Mouse (Mus musculus) bone marrow macrophage, adult 2 months (primary cell): ENCODE data around the gene Sf3b6.

ENCODE experiments used
- CTCF ChIP-seq: IDR thresholded peaks from 2 replicates; pipeline ENCODE4 v1.5.1; 2012; ENCODE audit warnings: low read depth, mild to moderate bottlenecking, low read length, moderate library complexity
- POLR2A ChIP-seq: IDR thresholded peaks from 2 replicates; pipeline ENCODE4 v1.6.1; 2012; ENCODE audit warnings: mild to moderate bottlenecking, low read depth, low read length, borderline replicate concordance

- TF ChIP-seq CTCF = no peak
- no peak for TF ChIP-seq POLR2A
Measured at GRCm38 (mm10) chr12:4872273-4872672, 54.9 kb downstream of the Sf3b6 start.
